Mouse (Mus musculus) c-Kit-positive CD71-positive TER-119-negative erythroid progenitor cells, embryonic 14.5 days (primary cell): Measurements from ENCODE around the gene E130114P18Rik.

Source experiments
- DNase-seq: peaks from one replicate; pipeline ENCODE4 v3.0.0-alpha.2; 2013; ENCODE audit warnings: low read depth

Gene E130114P18Rik

DNA sequence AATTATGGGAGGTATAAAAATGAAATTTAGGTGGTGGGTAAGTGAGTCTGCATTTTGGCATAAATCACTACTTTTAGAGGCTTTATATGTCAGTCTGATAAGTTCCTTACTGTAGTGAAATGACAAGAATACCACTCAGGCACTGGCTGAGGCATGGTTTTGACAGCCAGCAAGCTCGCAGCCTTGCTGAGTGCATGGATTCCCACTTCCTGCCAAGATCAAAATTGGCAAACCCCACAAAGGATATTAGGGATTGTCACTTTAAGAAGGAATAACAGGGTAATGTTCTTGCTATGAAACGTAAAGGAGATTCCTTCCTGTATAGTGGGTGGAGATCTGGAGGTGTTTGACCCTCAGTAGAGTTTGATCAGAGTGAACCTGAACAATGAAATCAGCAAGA lies 27.4 kb upstream of the E130114P18Rik start:
- DNase-seq: no peak

DNA sequence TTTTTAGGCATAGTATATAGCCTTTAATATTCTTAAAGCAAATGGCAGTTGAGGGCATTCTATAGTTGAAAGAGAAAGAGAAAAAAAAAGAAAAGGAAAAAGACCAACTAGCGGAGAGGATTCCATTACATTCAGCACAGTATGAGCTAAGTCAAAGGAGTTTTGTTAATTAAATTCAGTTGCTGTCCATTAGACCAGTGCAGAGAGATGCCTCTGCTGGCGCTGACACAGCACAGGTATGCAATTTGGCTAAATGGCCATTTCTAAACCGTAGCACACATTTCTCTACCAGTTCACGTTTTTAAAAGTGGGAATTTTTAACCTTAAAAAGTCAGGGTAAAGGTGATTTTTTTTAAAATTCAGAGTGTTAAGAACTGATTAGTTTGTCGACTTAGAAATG lies 26.8 kb upstream of the E130114P18Rik start:
- no peak for DNase-seq

DNA sequence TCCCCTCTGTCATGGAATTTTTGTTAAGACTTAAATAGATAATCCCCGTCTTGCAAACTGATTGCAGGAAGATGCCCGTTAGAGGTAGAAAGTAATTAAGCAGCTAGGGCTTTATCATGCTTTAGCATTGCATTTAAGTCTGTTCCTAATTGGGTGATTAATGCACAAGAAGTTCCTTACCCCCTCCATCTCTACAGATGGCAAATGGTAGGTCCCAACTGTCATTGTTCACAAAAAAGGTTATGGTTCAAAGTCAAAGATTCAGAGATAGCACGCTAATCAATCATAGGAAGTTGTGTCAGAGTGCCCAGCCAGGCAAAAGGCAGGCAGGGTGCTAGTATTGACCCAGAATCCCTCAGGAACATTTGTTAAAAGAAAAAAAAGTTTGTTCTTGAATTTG lies 25.9 kb upstream of the E130114P18Rik start:
- no peak for DNase-seq

- no peak for DNase-seq
Measured at GRCm38 (mm10) chr4:97796505-97796904, 18.6 kb upstream of the E130114P18Rik start.

DNA sequence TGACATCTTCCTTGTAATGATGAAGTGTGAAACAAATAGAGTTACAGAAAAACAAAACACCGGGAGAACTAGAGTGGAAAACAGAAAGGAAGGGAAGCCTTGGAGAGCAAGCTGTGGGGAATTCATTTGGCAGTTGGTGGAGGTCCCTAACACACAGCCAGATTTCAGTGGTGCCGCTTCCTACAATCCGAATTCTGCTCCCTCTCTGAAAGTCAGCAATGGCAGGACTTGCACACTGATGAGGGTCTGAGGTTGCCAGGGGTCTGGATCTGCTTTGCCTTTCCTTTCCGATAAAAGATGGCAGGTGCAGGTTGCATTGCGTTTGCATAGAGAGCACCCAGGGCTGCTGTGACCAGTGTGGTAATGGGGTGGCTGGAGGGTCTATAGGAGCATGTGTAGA lies 18.1 kb upstream of the E130114P18Rik start:
- DNase-seq: no peak

DNA sequence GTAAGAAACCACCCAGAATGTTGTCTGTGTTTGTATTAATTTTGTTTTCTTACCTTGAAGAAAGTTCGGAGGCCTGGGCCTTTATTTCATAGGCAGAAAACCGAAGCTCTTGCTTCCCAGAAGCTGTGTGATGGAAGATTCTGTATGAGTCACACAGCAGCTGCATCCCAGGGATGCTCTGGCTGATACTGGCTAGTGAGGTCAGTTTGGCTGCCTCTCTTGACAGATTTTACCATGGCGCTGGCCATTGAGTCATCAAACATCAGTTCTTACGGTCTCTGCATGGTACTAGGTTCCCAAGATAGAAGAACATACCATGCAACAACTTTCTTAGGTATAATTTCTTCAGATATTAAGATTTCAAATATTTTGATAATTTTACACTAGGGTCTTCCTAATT lies 17.0 kb upstream of the E130114P18Rik start:
- DNase-seq: no peak

- no peak for DNase-seq
Measured at GRCm38 (mm10) chr4:97793931-97794330, 16.1 kb upstream of the E130114P18Rik start.

- no peak for DNase-seq
Measured at GRCm38 (mm10) chr4:97788537-97788936, 10.7 kb upstream of the E130114P18Rik start.

DNA sequence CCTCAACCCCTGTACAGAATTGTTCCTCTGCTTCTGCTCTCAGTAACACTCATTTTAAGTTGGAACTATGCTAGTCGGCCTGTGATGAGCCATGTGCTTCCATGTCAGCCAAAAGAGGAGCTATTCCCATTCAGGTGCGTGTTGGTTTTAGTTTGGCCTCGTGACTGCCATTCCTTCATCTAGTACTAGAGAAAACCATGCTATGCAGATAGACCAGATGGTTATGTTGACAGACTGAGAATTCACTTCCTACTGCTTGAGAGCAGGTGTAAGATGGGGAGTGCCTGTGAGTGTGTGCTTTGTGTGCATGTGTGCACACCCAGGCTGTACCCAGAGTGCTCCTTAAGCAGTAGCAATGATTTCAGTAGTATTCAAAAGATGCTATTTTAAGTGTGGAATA lies 9.6 kb upstream of the E130114P18Rik start:
- DNase-seq: no peak

DNA sequence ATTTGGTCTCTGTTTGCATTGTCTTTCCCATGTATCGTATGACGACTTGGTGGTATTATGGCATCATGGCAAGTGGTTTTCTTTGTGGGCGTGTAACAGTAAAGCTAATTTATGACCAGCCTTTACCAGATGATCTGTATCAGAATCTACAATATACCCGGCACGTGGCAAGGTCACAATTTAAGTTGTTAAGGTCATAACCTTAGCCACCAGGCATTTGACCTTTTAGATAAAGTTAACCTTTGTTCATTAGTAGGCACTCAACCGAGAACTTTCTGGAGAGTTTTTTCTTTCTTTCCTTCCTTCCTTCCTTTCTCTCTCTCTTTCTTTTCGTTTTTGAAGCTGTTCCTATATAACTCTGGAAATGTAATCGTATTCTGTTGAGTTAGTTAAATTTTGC lies 8.7 kb upstream of the E130114P18Rik start:
- no peak for DNase-seq

GRCm38 (mm10) chr4:97785547-97786271 lies 7.8 kb upstream of the E130114P18Rik start:
- no peak for DNase-seq

DNA sequence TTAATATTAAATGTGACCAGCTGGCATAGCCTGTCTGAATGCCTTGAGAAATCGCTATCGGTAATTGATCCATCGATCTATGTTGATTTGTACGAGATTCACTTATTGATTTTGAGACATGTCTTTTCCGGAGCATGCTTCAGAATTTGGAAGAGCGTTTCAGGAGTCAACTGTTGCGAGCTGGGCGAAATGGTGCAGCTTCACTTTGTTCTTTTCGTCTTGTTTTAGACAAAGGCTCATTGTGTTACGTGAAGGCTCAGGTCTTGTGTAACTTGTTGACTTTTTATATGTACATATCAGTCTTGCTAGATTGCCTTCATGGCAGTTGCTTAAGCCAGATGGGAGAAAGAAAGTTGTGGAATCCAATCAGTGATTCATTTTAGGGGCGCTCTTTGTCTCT lies 6.4 kb upstream of the E130114P18Rik start:
- DNase-seq: no peak

GRCm38 (mm10) chr4:97783073-97783879 lies 5.4 kb upstream of the E130114P18Rik start:
- no peak for DNase-seq

DNA sequence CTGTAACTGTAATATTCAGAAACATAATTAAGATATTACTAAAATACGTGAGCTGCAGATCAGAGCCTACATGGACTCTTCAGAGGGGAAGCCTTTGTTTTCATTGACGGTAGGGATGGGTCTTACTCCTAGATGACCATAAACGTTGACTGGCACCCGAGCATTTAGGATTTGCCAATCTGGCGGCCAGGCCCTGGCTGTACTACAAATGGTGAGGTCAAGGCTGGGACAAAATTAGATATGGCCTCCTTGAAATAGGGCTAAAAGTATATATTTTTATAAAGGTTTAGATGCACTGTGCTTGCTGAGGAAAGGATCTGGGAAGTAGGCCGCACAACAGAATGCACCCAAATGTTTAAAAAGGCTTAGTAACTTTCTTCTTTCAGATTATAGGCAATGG lies 4.6 kb upstream of the E130114P18Rik start:
- DNase-seq: no peak

- no peak for DNase-seq
Measured at GRCm38 (mm10) chr4:97782069-97782468, 4.2 kb upstream of the E130114P18Rik start.

DNA sequence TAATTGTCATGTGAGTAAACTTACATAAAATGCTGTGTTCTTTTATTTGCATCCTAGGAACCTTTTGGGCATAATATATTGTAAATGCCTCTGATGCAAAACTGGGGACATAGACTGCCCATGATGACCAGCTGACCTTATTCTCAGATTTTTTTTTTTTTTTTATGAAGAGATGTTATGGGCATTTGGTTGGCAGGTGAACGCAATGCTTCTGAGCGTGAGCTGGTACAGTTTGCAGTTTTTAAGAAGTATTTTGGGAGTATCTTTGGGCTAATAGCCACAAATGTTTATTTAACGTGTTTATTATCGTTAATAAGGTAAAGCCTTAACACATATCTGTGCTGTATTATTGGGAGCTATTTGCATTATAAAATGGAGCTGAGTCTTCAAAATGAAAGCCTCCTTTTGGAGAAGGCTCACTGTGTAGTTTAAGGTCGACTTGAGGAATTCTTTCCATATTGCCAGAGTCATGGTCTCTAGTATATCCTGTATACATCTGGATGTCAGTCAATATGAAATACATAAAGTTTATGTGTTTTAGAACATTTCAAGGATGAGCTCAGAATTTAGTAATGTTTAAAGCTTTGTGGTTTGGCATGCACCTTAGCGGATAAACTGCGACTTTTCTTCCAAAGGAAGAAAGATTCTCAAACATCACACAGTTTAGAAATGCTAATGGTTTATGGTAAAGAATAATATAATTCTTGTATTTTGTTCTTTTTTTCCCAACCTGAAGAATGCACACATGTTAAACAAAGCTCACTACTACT lies 3.0 kb upstream of the E130114P18Rik start:
- no peak for DNase-seq

GRCm38 (mm10) chr4:97780024-97780423 lies 2.1 kb upstream of the E130114P18Rik start:
- DNase-seq: no peak

GRCm38 (mm10) chr4:97779003-97779930 lies 1.4 kb upstream of the E130114P18Rik start:
- DNase-seq: no peak

DNA sequence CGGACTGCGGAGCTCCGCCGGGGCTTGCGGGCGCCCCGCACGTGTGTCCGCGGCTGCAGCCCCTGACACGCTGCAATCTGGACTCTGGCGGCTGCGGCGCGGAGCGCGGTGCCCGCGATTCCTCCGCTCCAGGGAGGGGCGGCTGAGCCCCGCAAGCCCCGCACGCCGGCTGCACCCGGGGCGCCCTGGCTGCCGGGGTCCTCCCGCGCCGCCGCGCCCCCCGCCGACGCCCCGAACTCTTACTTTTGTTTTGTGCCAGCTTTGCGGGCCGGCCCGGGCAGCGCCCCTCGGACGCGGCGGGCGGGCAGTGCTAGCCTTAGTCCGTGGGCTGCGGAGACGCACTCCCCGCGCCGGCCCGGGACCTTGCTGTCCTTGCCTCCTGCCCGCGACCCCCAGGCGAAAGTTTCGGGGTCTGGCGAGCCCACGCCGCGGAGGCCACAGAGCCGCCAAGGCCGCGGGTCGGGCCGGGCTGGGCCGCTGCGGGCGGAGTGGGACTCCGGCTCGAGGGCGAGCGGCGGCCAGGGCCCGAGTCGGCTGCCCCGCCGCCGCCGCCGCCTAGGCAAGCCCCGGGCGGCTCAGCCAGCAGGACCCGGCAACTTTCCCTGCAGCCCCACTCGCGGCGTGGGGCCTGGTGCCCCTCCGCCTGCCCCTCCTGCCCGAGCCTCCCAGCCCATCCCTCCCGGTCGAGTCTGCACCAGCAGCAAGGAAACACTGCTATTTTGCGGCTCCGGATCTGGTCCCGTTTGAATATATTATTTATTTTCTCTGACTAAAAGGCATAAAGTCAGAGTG lies 529 bp upstream of the E130114P18Rik start:
- DNase-seq: no peak

- no peak for DNase-seq
Measured at GRCm38 (mm10) chr4:97777081-97777705, 685 bp downstream of the E130114P18Rik start.
